Mouse (Mus musculus): Measurements from ENCODE around the gene Fnd3c2. TPM values are rescaled to one million over a fixed set of nuclear protein-coding genes. Genes with fewer than 3 reads are reported as not detected.
"Not testable (repeated sequence)": the region's sequence is repeated elsewhere in the genome, so short reads cannot be mapped to it uniquely, and the experiment has no call there.

The Fnd3c2 gene
- not detected for polyA plus RNA-seq (2017; shearing (Covaris generic))

- ATAC-seq: no peak
Observed at GRCm38 (mm10) chrX:106255276-106255675, at the start of gene Fnd3c2. Gene Fnd3c2, minus strand, starts transcription at chrX:106255376.

- no peak for ATAC-seq
Observed at GRCm38 (mm10) chrX:106284441-106284840, 29.3 kb upstream of the Fnd3c2 start.

GRCm38 (mm10) chrX:106221058-106221457 is 34.1 kb downstream of the Fnd3c2 start, which contains the start of gene Taf9b:
Gene Taf9b, minus strand, starts transcription at chrX:106221158.
- ATAC-seq: no peak

GRCm38 (mm10) chrX:106219171-106220032 is 35.8 kb downstream of the Fnd3c2 start:
- ATAC-seq: peak; percentile 95

- no peak for ATAC-seq
Observed at GRCm38 (mm10) chrX:106209100-106209499, 46.1 kb downstream of the Fnd3c2 start.

- no peak for ATAC-seq
Observed at GRCm38 (mm10) chrX:106198904-106199303, 56.3 kb downstream of the Fnd3c2 start.

GRCm38 (mm10) chrX:106197308-106197707 is 57.9 kb downstream of the Fnd3c2 start:
- ATAC-seq: no peak

GRCm38 (mm10) chrX:106194361-106194760 is 60.8 kb downstream of the Fnd3c2 start:
- ATAC-seq: not testable (repeated sequence)

DNA sequence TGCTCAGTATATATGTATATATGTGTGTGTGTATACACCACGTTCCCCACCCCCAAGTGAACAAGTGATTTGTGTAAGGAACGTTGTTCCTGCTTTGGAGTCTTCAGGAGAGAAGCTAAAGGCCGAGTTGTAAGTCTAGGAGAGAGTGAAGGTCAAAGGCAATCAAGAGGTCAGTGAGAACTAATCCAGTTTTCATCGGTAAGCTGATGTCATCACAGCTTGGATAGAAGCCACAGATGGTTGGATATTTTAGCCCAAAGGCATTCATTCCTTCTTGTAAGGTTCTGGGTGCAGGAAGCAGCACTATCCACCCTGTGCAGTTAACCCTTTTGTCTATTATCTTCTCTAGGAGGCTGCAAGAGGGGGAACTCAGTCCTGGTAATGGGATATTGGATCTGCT is 65.1 kb downstream of the Fnd3c2 start:
- ATAC-seq: no peak

- ATAC-seq: no peak
Observed at GRCm38 (mm10) chrX:106189356-106189755, 65.8 kb downstream of the Fnd3c2 start.

DNA sequence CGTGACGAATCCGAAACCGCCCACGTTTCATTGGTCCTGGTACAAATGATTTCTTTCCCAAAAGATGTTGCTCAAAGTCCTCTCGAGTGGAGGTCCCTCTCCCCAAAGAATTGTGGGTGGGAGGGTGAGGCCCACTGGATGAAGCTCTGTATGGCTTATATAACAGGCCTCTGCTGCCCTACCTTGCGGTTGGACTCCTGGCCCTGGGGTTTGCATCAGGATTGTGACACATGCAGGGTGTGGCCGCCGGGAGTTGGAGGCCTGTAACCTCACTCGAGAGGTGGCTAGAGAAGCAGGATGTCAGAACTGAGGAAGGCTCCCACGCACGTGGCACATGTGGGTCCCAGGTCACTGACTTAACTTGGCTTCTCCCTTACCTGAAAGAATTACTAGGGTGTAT is 67.4 kb downstream of the Fnd3c2 start:
- peak; percentile 14 for ATAC-seq

- ATAC-seq: peak; percentile 95
Observed at GRCm38 (mm10) chrX:106186713-106187649, 68.2 kb downstream of the Fnd3c2 start, which contains the start of gene Pgk1. Gene Pgk1, plus strand, starts transcription at chrX:106187100.

DNA sequence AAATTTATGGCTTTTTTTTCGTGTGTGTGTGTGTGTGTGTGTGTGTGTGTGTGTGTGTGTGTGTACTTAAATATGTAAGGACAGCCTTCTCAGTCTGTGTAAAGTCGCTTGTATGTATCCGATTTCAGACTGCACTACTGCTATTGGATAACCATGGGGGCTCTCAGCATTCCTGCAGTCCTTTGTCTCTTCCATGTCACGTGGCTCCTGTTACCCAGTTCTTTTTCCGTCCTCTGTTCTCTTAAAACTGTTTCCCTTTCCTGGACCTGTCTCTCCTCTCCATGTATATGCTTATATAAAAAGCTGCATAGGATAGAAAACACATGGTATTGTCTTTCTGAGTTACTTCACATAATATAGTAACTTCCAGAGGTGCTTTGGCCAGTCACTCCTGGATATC is 69.5 kb downstream of the Fnd3c2 start:
- ATAC-seq: no peak

Other genes with a start within 250 kb of the Fnd3c2 start
- gene Magt1, start 243.5 kb downstream of the Fnd3c2 start, polyA plus RNA-seq (2017; shearing (Covaris generic)): 10 to 100 TPM; 32.7 to 33.5 TPM
- gene Cox7b, start 239.7 kb downstream of the Fnd3c2 start, polyA plus RNA-seq (2017; shearing (Covaris generic)): 100 to 1,000 TPM; 203 to 422 TPM
- 1 to 10 TPM; 6.2 to 8.2 TPM for gene Atp7a, start 228.1 kb downstream of the Fnd3c2 start, polyA plus RNA-seq (2017; shearing (Covaris generic))
- gene Tlr13, start 112.2 kb downstream of the Fnd3c2 start, polyA plus RNA-seq (2017; shearing (Covaris generic)): under 1 TPM in 1 of 2 experiments, not detected in 1; 0.18 TPM
- gene Pgk1, start 68.3 kb downstream of the Fnd3c2 start, polyA plus RNA-seq (2017; shearing (Covaris generic)): 100 to 1,000 TPM; 156 to 220 TPM
- gene Taf9b, start 34.2 kb downstream of the Fnd3c2 start, polyA plus RNA-seq (2017; shearing (Covaris generic)): 10 to 100 TPM; 54.7 to 60.5 TPM
- not detected for gene Fndc3c1, start 230.0 kb upstream of the Fnd3c2 start, polyA plus RNA-seq (2017; shearing (Covaris generic))